Mouse (Mus musculus) cerebellum, adult 8-10 months (tissue): ENCODE results near the gene Edrf1.

ENCODE experiments used
- DNase-seq: peaks from one replicate; pipeline ENCODE4 v3.0.0; 2022

Gene Edrf1

GRCm38 (mm10) chr7:133637361-133638305 lies at the start of gene Edrf1:
Gene Edrf1 (plus strand): TSS chr7:133637543.
- DNase-seq = peak; percentile 94

GRCm38 (mm10) chr7:133591750-133592149 lies 45.6 kb upstream of the Edrf1 start:
- DNase-seq = no peak

DNA sequence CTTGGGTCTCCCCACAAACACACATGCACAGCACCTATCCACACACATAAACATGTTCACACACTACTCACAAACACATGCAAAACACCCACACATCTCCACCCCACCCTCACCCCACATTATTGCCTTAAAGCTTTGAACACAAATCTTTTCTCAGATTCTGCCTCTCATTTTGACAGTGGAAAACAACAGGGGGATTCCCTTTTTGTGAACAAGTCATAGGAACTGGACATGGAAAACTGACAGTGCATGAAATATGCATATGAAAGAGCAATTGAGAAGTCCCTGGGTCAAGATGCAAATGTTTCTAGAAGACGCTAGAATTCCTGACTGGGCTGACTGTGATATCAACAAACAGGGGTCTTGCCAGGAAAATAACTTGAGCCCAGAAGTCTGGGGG lies 36.8 kb upstream of the Edrf1 start:
- no peak for DNase-seq

GRCm38 (mm10) chr7:133602058-133602457 lies 35.3 kb upstream of the Edrf1 start, which contains the start of gene Tex36:
Gene Tex36 (minus strand): TSS chr7:133602158.
- DNase-seq = no peak

- no peak for DNase-seq
Measured at GRCm38 (mm10) chr7:133603156-133603555, 34.2 kb upstream of the Edrf1 start.

GRCm38 (mm10) chr7:133604427-133605081 lies 32.8 kb upstream of the Edrf1 start:
- DNase-seq = no peak

GRCm38 (mm10) chr7:133607331-133607730 lies 30.0 kb upstream of the Edrf1 start:
- DNase-seq = no peak

- no peak for DNase-seq
Measured at GRCm38 (mm10) chr7:133607883-133608575, 29.3 kb upstream of the Edrf1 start.

- no peak for DNase-seq
Measured at GRCm38 (mm10) chr7:133608631-133609340, 28.6 kb upstream of the Edrf1 start.

DNA sequence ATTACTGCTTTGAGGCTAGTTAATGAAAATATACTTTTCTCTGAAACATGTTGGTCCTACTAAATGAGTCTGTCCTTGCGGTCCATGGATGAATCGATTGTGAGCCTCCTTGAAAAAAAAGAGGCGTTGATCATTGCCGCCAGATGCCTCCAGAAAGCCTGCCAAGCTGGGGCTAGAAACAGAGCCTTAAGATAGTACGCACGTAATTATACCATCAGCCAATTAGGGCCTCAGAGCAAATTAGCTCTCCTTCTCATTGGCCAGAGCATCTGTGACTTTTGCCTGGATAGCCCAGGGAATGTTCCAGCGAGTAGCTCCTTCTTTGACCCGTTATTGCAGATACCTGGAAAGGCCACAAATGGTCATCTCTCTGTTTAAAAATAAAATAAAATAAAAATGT lies 27.8 kb upstream of the Edrf1 start:
- peak; percentile 67 for DNase-seq

DNA sequence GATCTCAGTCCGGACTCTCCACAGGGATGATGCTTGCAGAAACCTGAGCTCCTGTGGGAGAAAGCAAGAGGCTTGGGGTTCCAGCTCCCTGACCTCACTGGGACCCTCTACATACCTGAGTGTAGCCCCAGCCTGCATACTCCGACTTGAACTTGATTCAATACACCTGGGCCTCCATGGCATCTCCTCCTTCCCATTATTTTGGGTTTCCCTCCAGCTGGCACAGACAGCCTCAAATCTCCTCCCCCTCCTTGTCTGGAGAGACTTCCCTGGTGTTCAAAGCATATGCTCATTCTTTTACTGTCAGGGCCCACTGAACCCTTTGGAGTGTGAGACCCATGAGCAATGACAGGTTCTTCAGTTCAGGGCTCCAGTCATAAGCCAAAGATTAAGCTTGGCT lies 24.4 kb upstream of the Edrf1 start:
- DNase-seq = peak; percentile 37

DNA sequence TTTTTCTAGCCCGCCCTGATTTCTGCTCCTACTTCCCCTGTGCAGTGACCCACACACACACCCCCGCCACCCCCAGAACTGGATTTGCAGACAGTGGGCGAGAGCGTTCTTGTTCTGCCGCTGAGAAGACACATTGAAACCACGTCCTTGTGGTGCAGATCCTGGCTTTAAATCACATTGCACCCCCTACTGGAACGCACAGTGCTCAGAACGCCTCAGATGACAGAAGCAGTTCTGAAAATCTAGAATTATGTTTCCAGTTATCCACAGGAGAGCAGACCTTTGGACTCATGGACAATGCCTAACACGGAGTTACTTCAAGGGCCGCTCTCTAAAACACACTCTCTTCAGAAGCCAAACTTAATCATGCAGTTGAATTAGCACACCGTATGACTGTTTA lies 16.6 kb upstream of the Edrf1 start:
- DNase-seq = no peak

GRCm38 (mm10) chr7:133623226-133623625 lies 14.1 kb upstream of the Edrf1 start:
- no peak for DNase-seq

DNA sequence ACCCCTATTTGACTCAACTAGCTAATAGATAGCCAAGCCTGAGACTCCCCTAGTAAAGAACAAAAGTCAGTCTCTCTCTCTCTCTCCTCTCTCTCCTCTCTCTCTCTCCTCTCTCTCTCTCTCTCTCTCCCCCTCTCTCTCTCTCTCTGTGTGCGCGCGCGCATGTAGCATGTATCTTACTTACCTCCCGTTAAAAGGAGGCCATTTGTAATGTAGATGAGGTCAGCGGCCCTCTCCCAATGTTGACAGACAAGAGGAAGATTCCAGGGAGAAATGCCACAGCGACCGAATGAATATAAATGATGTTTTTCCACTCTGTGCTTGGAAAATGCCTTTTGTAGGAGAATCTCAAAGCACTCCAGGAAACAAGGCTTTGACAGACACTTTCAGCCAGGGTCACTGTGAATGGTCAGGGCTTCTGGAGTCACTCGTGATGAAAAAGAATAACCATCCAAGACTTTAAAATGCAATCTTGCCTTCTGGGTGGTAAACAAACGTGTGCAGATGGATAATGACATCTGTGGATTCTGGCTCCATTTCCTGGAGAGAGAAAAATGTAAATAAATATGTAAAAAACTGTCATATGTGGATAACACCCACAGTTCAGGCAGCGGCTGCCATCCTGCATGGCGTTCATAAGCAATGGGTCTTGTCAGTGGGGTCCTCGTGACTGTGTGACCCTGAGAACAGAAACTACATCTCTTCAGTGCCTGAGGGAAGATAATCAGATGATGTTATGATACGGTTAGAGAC lies 10.0 kb upstream of the Edrf1 start:
- no peak for DNase-seq

- DNase-seq = no peak
Measured at GRCm38 (mm10) chr7:133630821-133631220, 6.5 kb upstream of the Edrf1 start.

- peak; percentile 55 for DNase-seq
Measured at GRCm38 (mm10) chr7:133632476-133632875, 4.9 kb upstream of the Edrf1 start.

DNA sequence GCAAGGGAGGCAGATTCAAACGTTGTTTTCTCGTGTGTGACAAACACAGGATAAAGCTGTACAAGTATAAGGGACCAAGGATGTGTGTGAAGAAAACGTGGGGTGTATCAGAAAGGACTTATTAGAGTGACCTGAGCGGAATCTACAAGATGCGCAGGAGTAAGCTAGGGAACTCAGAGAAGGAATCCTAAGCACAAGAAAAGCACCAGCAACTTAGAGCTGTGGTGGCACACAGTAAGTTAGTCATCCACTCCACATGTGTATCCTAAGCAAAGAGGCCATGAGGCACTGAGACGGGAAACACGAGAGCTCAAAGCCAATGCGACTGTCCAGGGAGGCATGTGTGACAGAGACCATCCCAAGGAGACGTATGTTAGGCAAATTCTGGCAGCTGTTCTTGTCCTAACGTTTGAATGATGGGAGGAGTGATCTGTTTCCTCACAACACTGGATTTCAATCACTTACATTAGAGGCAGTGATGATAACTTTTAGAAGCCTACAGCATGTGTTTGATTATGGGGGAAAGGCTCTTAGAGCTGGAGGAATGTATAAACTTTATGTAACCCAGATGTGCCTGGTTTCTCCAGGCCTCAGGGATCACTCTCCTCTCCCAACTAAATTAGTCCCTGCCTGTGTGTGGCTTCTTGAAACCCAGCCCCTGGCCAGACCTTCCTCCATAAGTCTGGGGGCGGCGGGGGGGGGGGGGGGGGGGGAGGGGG lies 2.3 kb upstream of the Edrf1 start:
- DNase-seq = no peak

- peak; percentile 93 for DNase-seq
Measured at GRCm38 (mm10) chr7:133636738-133637352, 498 bp upstream of the Edrf1 start.

DNA sequence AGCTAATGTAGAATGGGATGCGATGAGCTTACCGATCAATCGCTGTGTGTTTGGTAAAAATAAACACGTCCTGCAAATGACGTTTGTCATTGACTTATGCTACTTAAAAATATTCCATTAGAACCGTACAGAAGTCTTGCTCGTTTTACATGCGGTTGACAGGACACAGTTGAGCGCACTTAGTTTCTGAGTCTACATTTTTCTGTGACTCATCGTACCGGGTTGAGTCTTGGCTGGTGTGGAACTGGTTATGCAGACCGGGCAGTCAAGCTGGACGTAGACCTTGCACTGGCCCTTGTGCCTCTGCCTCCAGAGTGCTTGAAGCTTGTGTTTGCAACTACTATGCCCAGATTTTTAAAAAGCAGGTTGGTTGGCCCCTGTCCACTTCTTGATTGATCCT lies 963 bp downstream of the Edrf1 start:
- DNase-seq = peak; percentile 21

GRCm38 (mm10) chr7:133638821-133639220 lies 1.5 kb downstream of the Edrf1 start:
- DNase-seq = no peak

DNA sequence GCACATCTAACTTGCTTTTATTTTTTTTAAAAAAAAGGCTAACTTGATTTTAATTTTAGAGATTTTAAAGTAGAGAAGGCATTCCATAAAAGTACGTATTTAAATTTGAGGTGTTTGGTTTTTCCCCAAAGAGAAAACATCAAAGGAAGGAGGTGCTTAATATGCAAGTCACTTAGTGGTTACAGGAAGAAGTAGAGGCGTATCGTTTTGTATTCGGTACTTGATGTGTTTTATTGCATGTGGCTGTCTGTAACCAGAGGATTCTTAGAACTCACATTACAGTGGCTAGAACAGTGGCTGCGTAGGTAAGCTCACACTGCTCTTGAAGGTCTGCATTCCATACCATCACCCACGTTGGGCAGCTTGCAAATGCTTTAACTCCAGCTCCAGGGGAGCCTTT lies 8.4 kb downstream of the Edrf1 start:
- no peak for DNase-seq
